Mouse (Mus musculus): ENCODE measurements around the gene Baat. TPM values are rescaled to one million over a fixed set of nuclear protein-coding genes. Genes with fewer than 3 reads are reported as not detected.
"Not testable (repeated sequence)": the region's sequence is repeated elsewhere in the genome, so short reads cannot be mapped to it uniquely, and the experiment has no call there.

Gene Baat
- polyA plus RNA-seq, 1 experiment = not detected

DNA sequence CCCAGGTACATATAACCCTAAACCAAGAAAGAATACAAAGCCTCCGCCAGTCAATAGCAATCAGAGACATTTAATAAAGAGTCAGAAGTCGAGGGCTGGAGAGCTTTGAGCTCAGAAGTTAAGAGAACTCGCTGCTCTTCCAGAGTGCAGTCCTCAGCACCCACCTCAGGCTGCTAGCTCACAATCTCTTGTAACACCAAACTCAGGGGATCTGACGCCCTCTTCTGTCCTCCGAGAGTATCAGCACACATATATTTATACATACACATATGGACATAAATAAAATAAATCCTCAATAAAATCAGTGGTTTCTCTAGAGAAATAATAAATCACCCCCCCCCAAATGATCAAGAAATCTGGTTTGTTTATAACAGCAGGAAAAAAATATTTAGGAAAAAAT, 13.1 kb upstream of the Baat start:
- H3K4me1 ChIP-seq (ENCODE audit: control insufficient read depth, insufficient read depth, low read length) = peaks cover 4% of the 10 kb centered on the region
- no peak overlapping the region for H3K4me3 ChIP-seq (ENCODE audit: control insufficient read depth, low read depth, low read length)
- no peaks in the 10 kb centered on the region; the same call in 1 of the 2 replicates for H3K36me3 ChIP-seq (ENCODE audit: control insufficient read depth, insufficient read depth, low read length)
- H3K27me3 ChIP-seq (ENCODE audit: control insufficient read depth, insufficient read depth, low read length) = no peaks in the 10 kb centered on the region
- TF ChIP-seq POLR2A (IDR thresholded peaks at IDR 0.05; ENCODE audit: control insufficient read depth, low read depth, low read length) = no peak
- no peak for TF ChIP-seq CTCF (IDR thresholded peaks at IDR 0.05; ENCODE audit: control insufficient read depth, insufficient read depth, insufficient replicate concordance, low read depth, low read length)
- H3K27ac ChIP-seq (ENCODE audit: control insufficient read depth, insufficient read depth, low read depth, low read length) = no peak overlapping the region

DNA sequence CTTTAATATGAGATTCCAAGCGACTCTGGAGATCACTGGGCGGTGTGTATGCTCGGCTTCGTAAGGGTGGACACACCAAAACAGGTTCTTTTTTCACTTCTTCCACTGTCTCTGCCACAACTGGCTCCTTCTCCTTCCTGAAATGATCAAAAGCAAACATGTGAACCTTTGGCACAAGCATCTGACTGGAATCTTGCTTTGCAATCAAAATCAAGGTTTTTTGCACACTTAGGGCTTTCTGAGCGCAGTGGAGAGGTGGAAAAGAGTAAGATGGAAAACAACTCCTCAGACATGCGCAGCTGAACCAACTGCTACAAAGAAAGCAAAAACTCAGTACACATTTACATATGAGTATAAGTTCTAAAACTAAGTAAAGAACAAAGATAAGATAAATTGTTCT, 8.1 kb upstream of the Baat start:
- Histone ChIP-seq H3K27me3 (ENCODE audit: control insufficient read depth, insufficient read depth, low read length) (no peaks in the 10 kb centered on the region), H3K36me3 (ENCODE audit: control insufficient read depth, insufficient read depth, low read length) (no peaks in the 10 kb centered on the region; the same call in 1 of the 2 replicates), H3K4me3 (ENCODE audit: control insufficient read depth, low read depth, low read length) (no peak overlapping the region), H3K27ac (ENCODE audit: control insufficient read depth, insufficient read depth, low read depth, low read length) (no peak overlapping the region), H3K4me1 (ENCODE audit: control insufficient read depth, insufficient read depth, low read length) (peaks cover 1% of the 10 kb centered on the region; the same call in 1 of the 2 replicates)
- TF ChIP-seq CTCF (IDR thresholded peaks at IDR 0.05; ENCODE audit: control insufficient read depth, insufficient read depth, insufficient replicate concordance, low read depth, low read length) = no peak
- no peak for TF ChIP-seq POLR2A (IDR thresholded peaks at IDR 0.05; ENCODE audit: control insufficient read depth, low read depth, low read length)

DNA sequence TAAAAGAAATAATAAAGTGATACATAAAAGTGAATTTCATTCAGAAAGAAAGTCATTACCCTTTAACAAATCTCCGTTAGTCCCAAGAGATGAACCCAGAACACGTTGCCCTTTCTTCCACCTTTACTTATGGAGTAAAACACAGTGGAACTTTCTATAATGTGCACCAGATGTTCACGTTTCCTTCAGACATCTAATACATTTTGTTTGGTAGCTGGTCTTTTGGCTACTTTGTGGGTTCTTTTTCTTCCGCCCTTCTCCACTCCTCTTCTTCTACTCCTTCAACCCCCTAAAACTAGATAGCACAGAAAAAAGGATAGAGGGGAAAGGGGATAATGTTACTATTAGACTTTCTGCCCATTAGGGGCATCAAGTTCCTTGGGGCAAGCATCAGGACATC, 6.3 kb upstream of the Baat start:
- H3K36me3 ChIP-seq (ENCODE audit: control insufficient read depth, insufficient read depth, low read length) = no peaks in the 10 kb centered on the region; the same call in 1 of the 2 replicates
- no peak for TF ChIP-seq CTCF (IDR thresholded peaks at IDR 0.05; ENCODE audit: control insufficient read depth, insufficient read depth, insufficient replicate concordance, low read depth, low read length)
- TF ChIP-seq POLR2A (IDR thresholded peaks at IDR 0.05; ENCODE audit: control insufficient read depth, low read depth, low read length) = no peak
- H3K27ac ChIP-seq (ENCODE audit: control insufficient read depth, insufficient read depth, low read depth, low read length) = no peak overlapping the region
- no peak overlapping the region for H3K4me3 ChIP-seq (ENCODE audit: control insufficient read depth, low read depth, low read length)
- H3K27me3 ChIP-seq (ENCODE audit: control insufficient read depth, insufficient read depth, low read length) = no peaks in the 10 kb centered on the region
- no peaks in the 10 kb centered on the region for H3K4me1 ChIP-seq (ENCODE audit: control insufficient read depth, insufficient read depth, low read length)

DNA sequence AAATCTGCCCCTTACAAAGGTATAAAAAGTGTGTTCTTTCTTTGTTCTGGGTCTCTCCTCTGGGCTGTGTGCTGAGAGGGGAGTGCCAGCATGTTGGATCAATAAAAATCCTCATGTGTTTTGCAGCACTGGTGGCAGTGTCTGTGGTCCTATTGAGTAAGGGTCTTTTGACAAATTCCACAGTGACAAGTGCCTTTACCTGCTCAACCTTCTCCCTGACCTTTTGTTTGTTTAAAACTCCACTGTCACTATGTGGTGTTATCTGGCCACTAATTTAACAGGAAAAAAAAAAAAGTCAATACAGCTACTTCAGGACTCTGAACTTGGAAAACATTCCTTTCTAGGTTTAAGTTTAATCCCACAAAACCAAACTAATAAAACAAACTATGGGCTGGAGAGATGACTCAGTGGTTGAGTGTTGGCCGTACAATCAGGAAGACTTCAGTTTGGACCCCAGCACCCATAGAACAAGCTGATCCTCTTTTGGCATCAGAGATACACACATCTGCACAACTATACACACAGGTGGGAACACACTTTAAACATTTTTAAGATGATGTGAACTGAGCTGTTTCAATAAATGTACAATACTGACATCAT, 4.0 kb upstream of the Baat start:
- H3K27ac ChIP-seq (ENCODE audit: control insufficient read depth, insufficient read depth, low read depth, low read length); H3K36me3 ChIP-seq (ENCODE audit: control insufficient read depth, insufficient read depth, low read length); H3K4me1 ChIP-seq (ENCODE audit: control insufficient read depth, insufficient read depth, low read length); H3K27me3 ChIP-seq (ENCODE audit: control insufficient read depth, insufficient read depth, low read length); H3K4me3 ChIP-seq (ENCODE audit: control insufficient read depth, low read depth, low read length): not testable (repeated sequence)

DNA sequence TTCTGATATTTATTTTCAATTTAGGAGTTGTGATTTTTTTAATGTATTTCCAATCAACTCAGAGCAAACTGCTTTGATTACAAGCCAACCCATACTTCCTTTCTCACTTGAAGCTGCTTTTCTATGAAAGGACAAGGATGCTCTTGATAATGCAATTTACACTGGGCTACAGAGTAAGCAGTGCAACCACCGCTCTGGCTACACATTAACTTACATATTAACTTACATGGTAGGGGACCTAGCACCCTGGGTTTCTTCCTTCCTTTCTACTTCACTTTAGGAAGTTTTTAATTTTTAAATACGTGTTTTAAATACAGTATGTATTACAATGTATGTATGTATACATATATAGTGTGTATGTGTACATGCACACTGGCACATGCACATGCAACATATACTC, 2.8 kb upstream of the Baat start:
- Histone ChIP-seq H3K27me3 (ENCODE audit: control insufficient read depth, insufficient read depth, low read length) (no peaks in the 10 kb centered on the region), H3K36me3 (ENCODE audit: control insufficient read depth, insufficient read depth, low read length) (no peaks in the 10 kb centered on the region; the same call in 1 of the 2 replicates), H3K4me1 (ENCODE audit: control insufficient read depth, insufficient read depth, low read length) (no peaks in the 10 kb centered on the region), H3K4me3 (ENCODE audit: control insufficient read depth, low read depth, low read length) (no peak overlapping the region), H3K27ac (ENCODE audit: control insufficient read depth, insufficient read depth, low read depth, low read length) (no peak overlapping the region)
- no peak for TF ChIP-seq CTCF (IDR thresholded peaks at IDR 0.05; ENCODE audit: control insufficient read depth, insufficient read depth, insufficient replicate concordance, low read depth, low read length)
- TF ChIP-seq POLR2A (IDR thresholded peaks at IDR 0.05; ENCODE audit: control insufficient read depth, low read depth, low read length) = no peak

DNA sequence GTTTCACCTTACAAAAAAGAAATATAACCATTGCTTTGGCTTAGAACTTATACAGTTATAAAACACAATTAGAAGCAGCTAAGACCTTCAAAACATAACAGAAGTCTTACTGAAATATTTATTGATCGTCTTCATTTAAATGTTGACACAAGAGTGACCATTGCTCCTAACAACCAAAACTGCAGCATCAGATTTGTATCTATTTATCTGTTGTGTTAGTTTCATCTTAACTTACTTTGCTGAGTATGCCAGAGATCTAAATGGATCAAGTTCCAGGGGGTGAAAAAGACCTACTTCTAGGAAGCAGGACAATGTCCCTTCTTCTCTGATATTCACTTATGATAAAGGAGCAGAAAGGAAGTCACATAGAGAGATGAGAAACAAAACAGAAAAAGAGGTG, 2.8 kb downstream of the Baat start:
- no peak overlapping the region for H3K4me3 ChIP-seq (ENCODE audit: control insufficient read depth, low read depth, low read length)
- H3K36me3 ChIP-seq (ENCODE audit: control insufficient read depth, insufficient read depth, low read length) = no peaks in the 10 kb centered on the region
- TF ChIP-seq CTCF (IDR thresholded peaks at IDR 0.05; ENCODE audit: control insufficient read depth, insufficient read depth, insufficient replicate concordance, low read depth, low read length) (no peak), POLR2A (IDR thresholded peaks at IDR 0.05; ENCODE audit: control insufficient read depth, low read depth, low read length) (no peak)
- no peaks in the 10 kb centered on the region for H3K27me3 ChIP-seq (ENCODE audit: control insufficient read depth, insufficient read depth, low read length)
- no peak overlapping the region for H3K27ac ChIP-seq (ENCODE audit: control insufficient read depth, insufficient read depth, low read depth, low read length)
- H3K4me1 ChIP-seq (ENCODE audit: control insufficient read depth, insufficient read depth, low read length) = no peaks in the 10 kb centered on the region

DNA sequence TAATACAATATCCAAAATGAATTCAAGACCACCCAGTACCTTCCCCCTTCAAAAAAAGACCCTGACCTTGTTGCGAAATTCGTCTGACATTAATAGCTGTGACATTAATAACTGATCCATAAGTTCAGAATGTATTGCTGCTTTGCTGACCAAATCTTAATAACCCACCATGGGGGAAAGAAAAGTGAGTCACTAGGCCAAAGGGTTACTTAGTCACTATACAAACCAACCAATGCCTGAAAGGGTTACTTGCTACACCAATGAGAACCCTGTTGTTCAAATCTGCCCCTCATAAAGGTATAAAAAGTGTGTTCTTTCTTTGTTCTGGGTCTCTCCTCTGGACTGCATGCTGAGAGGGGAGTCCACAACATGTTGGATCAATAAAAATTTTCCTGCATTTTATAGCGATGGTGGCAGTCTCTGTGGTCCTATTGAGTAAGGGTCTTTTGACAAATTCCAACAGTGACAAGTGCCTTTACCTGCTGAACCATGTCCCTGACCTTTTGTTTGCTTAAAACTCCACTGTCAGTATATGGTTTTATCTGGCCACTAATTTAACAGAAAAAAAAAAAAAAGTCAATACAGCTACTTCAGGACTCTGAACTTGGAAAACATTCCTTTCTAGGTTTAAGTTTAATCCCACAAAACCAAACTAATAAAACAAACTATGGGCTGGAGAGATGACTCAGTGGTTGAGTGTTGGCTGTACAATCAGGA, 20.3 kb downstream of the Baat start:
- H3K27ac ChIP-seq (ENCODE audit: control insufficient read depth, insufficient read depth, low read depth, low read length); H3K27me3 ChIP-seq (ENCODE audit: control insufficient read depth, insufficient read depth, low read length); H3K36me3 ChIP-seq (ENCODE audit: control insufficient read depth, insufficient read depth, low read length); H3K4me1 ChIP-seq (ENCODE audit: control insufficient read depth, insufficient read depth, low read length); H3K4me3 ChIP-seq (ENCODE audit: control insufficient read depth, low read depth, low read length): not testable (repeated sequence)

DNA sequence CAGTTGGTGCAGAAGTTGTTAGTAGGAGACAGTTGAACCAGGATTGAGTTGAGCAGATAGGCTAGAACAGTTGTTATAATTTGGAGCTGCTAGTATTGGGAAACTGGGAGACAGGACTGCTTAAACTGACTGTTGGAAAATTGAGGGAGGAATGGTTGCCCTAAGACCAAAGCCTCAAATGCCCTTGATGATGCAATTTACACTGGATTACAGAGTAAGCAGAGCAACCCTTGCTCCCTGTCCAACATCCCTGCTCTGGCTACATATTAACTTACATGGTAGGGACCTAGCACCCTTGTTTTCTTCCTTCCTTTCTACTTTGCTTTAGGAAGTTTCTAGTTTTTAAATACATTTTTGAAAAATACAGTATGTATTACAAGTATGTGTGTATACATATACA, 20.9 kb downstream of the Baat start:
- Histone ChIP-seq H3K4me3 (ENCODE audit: control insufficient read depth, low read depth, low read length) (no peak overlapping the region), H3K27me3 (ENCODE audit: control insufficient read depth, insufficient read depth, low read length) (no peaks in the 10 kb centered on the region), H3K36me3 (ENCODE audit: control insufficient read depth, insufficient read depth, low read length) (no peaks in the 10 kb centered on the region), H3K4me1 (ENCODE audit: control insufficient read depth, insufficient read depth, low read length) (peaks cover 2% of the 10 kb centered on the region), H3K27ac (ENCODE audit: control insufficient read depth, insufficient read depth, low read depth, low read length) (no peak overlapping the region)
- TF ChIP-seq POLR2A (IDR thresholded peaks at IDR 0.05; ENCODE audit: control insufficient read depth, low read depth, low read length) (no peak), CTCF (IDR thresholded peaks at IDR 0.05; ENCODE audit: control insufficient read depth, insufficient read depth, insufficient replicate concordance, low read depth, low read length) (no peak)
